Mouse (Mus musculus): ENCODE data around the gene Srebf2. TPM values are rescaled to one million over a fixed set of nuclear protein-coding genes. Genes with fewer than 3 reads are reported as not detected.

Srebf2 gene
- total and polyA plus RNA-seq, 2 experiments from 2014 or later = 171 to 193 TPM

GRCm38 (mm10) chr15:82211911-82212751 is 65.2 kb downstream of the Srebf2 start:
- DNase-seq (no peak), ATAC-seq (peak; percentile 73)
- Histone ChIP-seq H3K27ac (ENCODE audit: low read depth, low read length) (no peak overlapping the region), H3K36me3 (ENCODE audit: insufficient read depth) (no peaks in the 10 kb centered on the region), H3K27me3 (ENCODE audit: insufficient read depth, low read length) (peaks cover 36% of the 10 kb centered on the region), H3K4me3 (ENCODE audit: low read depth, low read length) (peak overlapping the region; percentile 42), H3K9me3 (ENCODE audit: low read length) (no peaks in the 10 kb centered on the region), H3K4me1 (ENCODE audit: insufficient read depth) (peaks cover 3% of the 10 kb centered on the region; the same call in 1 of the 2 replicates), H3K4me2 (ENCODE audit: low read depth) (peak overlapping the region; percentile 72), H3K9ac (peak overlapping the region; percentile 37; the same call in 1 of the 2 replicates)
- no peak for TF ChIP-seq CTCF (IDR thresholded peaks at IDR 0.05; ENCODE audit: low read depth)
- 1% methylated on average over 109 of the region's 112 CpGs for WGBS

DNA sequence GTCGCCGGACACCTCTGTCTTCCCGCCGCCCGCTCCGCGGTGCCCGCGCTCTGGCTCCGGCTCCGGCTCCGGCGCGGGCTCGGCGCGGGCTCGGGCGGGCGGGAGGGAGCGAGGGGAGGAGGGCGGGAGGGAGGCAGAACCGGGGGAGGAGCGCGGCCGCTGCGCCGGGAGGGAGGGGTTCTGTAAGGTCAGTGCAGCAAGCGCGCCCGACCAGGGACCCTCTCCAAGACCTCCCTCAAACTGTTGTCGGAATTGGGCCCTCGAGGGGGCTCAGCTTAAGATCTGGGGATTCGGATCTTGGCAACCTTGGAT is 65.7 kb downstream of the Srebf2 start, which contains the start of gene Shisa8:
Gene Shisa8, minus strand, starts transcription at position 64 of the 312 bp plus-strand sequence.
- DNase-seq (no peak), ATAC-seq (peak; percentile 7; the same call in 1 of the 2 replicates)
- Histone ChIP-seq H3K9ac (peak within 1 kb of the TSS; percentile 37; the same call in 1 of the 2 replicates), H3K36me3 (ENCODE audit: insufficient read depth) (no peaks in the 10 kb centered on the region), H3K4me1 (ENCODE audit: insufficient read depth) (peaks cover 3% of the 10 kb centered on the region; the same call in 1 of the 2 replicates), H3K27me3 (ENCODE audit: insufficient read depth, low read length) (peaks cover 36% of the 10 kb centered on the region), H3K9me3 (ENCODE audit: low read length) (no peaks in the 10 kb centered on the region), H3K4me2 (ENCODE audit: low read depth) (peak within 1 kb of the TSS; percentile 72), H3K4me3 (ENCODE audit: low read depth, low read length) (peak within 1 kb of the TSS; percentile 42), H3K27ac (ENCODE audit: low read depth, low read length) (no peak within 1 kb of the TSS)
- WGBS = under 1% methylated on average over 21 of the region's 34 CpGs
- no peak for TF ChIP-seq CTCF (IDR thresholded peaks at IDR 0.05; ENCODE audit: low read depth)

DNA sequence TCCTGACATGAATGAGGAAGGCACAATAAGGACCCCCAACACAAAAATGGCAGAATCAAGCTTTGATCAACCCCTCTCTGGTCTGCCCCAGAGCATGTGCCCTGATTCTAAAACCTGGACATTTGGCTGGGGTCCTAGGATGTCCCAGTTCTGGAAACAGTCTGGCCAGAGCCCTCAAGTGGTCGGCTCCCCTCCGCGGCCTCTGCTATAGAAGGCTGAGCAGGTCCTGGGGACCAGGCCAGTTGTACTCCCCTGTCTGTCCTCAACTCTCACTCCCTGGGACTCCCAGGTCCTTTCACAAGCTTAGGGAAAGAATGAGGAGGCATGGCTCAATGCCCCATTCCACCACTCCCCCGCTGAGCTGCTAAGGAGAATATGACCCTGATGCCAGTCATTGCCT is 66.2 kb downstream of the Srebf2 start:
- H3K9ac ChIP-seq = no peak overlapping the region
- TF ChIP-seq CTCF (IDR thresholded peaks at IDR 0.05; ENCODE audit: low read depth) = no peak
- peaks cover 36% of the 10 kb centered on the region for H3K27me3 ChIP-seq (ENCODE audit: insufficient read depth, low read length)
- DNase-seq (no peak), ATAC-seq (no peak)
- no peak overlapping the region for H3K4me2 ChIP-seq (ENCODE audit: low read depth)
- no peak overlapping the region for H3K27ac ChIP-seq (ENCODE audit: low read depth, low read length)
- H3K4me1 ChIP-seq (ENCODE audit: insufficient read depth) = peaks cover 3% of the 10 kb centered on the region; the same call in 1 of the 2 replicates
- no peak overlapping the region for H3K4me3 ChIP-seq (ENCODE audit: low read depth, low read length)
- H3K36me3 ChIP-seq (ENCODE audit: insufficient read depth) = no peaks in the 10 kb centered on the region
- H3K9me3 ChIP-seq (ENCODE audit: low read length) = no peaks in the 10 kb centered on the region
- 14% methylated on average over 4 of the region's 4 CpGs for WGBS

DNA sequence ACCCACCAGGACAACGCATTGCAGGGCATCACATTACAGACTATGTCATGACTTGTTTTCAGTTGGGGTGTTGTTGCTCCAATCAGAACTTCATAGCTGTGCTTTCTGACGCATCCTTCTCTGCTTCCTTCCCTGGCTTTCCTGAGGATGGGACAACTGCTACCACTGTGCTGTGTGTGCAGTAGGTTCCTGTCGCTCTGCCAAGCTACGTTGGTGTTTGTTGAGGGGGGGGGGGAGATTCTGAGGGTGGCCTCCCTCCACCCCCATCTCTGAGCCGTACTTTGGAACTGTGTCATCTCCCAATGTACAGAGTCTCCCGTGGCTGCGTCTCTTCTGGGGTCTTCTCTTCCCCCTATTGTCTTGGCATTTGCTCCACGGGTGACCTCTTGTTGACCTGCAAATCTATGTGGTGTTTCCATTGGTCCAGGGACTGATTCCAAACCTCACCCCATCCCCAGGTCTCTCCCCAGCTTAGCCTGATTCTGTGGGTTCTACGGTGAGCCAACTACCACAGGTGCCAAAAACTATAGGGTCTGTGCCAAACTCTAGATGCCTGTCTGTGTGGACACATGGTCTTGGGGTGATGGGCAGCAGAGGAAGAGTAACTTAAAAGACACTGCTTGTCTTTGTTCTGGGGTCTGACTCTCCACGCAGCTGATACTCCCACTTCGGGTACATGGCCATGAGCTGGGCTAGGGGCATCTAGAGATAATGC is 68.5 kb downstream of the Srebf2 start:
- DNase-seq (no peak), ATAC-seq (no peak)
- Histone ChIP-seq H3K27me3 (ENCODE audit: insufficient read depth, low read length) (peaks cover 31% of the 10 kb centered on the region), H3K4me3 (ENCODE audit: low read depth, low read length) (no peak overlapping the region), H3K27ac (ENCODE audit: low read depth, low read length) (no peak overlapping the region), H3K4me1 (ENCODE audit: insufficient read depth) (peaks cover 3% of the 10 kb centered on the region; the same call in 1 of the 2 replicates), H3K4me2 (ENCODE audit: low read depth) (no peak overlapping the region), H3K36me3 (ENCODE audit: insufficient read depth) (no peaks in the 10 kb centered on the region), H3K9ac (no peak overlapping the region), H3K9me3 (ENCODE audit: low read length) (no peaks in the 10 kb centered on the region)
- TF ChIP-seq CTCF (IDR thresholded peaks at IDR 0.05; ENCODE audit: low read depth) = no peak
- WGBS = 23% methylated on average over 11 of the region's 11 CpGs

GRCm38 (mm10) chr15:82216142-82216827 is 69.3 kb downstream of the Srebf2 start:
- no peak overlapping the region for H3K4me3 ChIP-seq (ENCODE audit: low read depth, low read length)
- H3K9me3 ChIP-seq (ENCODE audit: low read length) = no peaks in the 10 kb centered on the region
- DNase-seq (no peak), ATAC-seq (no peak)
- peaks cover 3% of the 10 kb centered on the region; the same call in 1 of the 2 replicates for H3K4me1 ChIP-seq (ENCODE audit: insufficient read depth)
- peaks cover 23% of the 10 kb centered on the region for H3K27me3 ChIP-seq (ENCODE audit: insufficient read depth, low read length)
- H3K4me2 ChIP-seq (ENCODE audit: low read depth) = no peak overlapping the region
- WGBS = 35% methylated on average over 20 of the region's 20 CpGs
- no peak overlapping the region for H3K9ac ChIP-seq
- no peak overlapping the region for H3K27ac ChIP-seq (ENCODE audit: low read depth, low read length)
- no peaks in the 10 kb centered on the region for H3K36me3 ChIP-seq (ENCODE audit: insufficient read depth)
- TF ChIP-seq CTCF (IDR thresholded peaks at IDR 0.05; ENCODE audit: low read depth) = no peak

DNA sequence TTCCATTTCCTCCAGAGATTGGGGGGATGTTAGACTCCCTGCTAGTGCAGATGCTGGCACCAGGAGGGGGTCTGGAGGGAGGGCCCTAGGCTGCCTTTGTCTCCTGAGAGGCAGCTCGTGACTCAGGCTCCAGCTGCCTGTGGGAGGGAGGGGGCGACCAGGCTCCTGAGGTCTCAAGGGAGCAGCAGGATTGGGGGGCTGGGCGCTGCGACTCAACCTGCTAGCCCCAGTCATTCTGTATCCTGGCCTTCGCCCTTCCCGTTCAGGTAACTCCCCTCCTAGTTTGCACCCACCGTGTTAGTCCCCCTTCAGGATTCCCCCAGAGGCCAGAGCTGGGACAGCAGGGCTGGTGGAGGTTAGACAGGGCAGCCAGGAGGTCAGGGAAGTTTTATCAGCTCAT is 70.1 kb downstream of the Srebf2 start:
- 22% methylated on average over 7 of the region's 7 CpGs for WGBS
- DNase-seq = no peak
- Histone ChIP-seq H3K9me3 (ENCODE audit: low read length) (no peaks in the 10 kb centered on the region), H3K4me2 (ENCODE audit: low read depth) (no peak overlapping the region), H3K4me3 (ENCODE audit: low read depth, low read length) (no peak overlapping the region), H3K27me3 (ENCODE audit: insufficient read depth, low read length) (peaks cover 18% of the 10 kb centered on the region), H3K9ac (no peak overlapping the region), H3K4me1 (ENCODE audit: insufficient read depth) (no peaks in the 10 kb centered on the region; the same call in 1 of the 2 replicates), H3K36me3 (ENCODE audit: insufficient read depth) (no peaks in the 10 kb centered on the region), H3K27ac (ENCODE audit: low read depth, low read length) (no peak overlapping the region)
- peak; percentile 34 for TF ChIP-seq CTCF (IDR thresholded peaks at IDR 0.05; ENCODE audit: low read depth)
- peak; percentile 30; the same call in 1 of the 2 replicates for ATAC-seq

All from forebrain, postnatal 0 days (tissue).